Mouse (Mus musculus): ENCODE measurements at regions not wholly inside any gene's neighbourhood (a gene's known extent, or its start where the extent isn't known, plus 50 kb on each side); places are given as distances from the start of the nearest gene placed in this dataset.

GRCm38 (mm10) chr14:73439802-73440309 is 54.8 kb upstream of the Itm2b start:
- TF ChIP-seq GATA1 (IDR thresholded peaks at IDR 0.05; ENCODE audit: borderline replicate concordance, low read length) (no peak), FLI1 (IDR thresholded peaks at IDR 0.05; ENCODE audit: low read length) (no peak)
